Mouse (Mus musculus): ENCODE measurements around the gene Hist1h4j.

The Hist1h4j gene

GRCm38 (mm10) chr13:21722993-21723836 lies 11.6 kb upstream of the Hist1h4j start:
- DNase-seq (ENCODE audit: low read depth, low spot score): peak; percentile 60

- DNase-seq (ENCODE audit: low read depth, low spot score): peak; percentile 42
These were observed 6.8 kb upstream of the Hist1h4j start for GRCm38 (mm10) chr13:21727948-21728572.

GRCm38 (mm10) chr13:21729544-21729943 lies 5.3 kb upstream of the Hist1h4j start:
- no peak for DNase-seq (ENCODE audit: low read depth, low spot score)

GRCm38 (mm10) chr13:21733466-21733865 lies 1.4 kb upstream of the Hist1h4j start:
- peak; percentile 78 for DNase-seq (ENCODE audit: low read depth, low spot score)

GRCm38 (mm10) chr13:21734010-21734905 lies 606 bp upstream of the Hist1h4j start:
- peak; percentile 93 for DNase-seq (ENCODE audit: low read depth, low spot score)

- DNase-seq (ENCODE audit: low read depth, low spot score): no peak
These were observed 10.1 kb downstream of the Hist1h4j start for GRCm38 (mm10) chr13:21745006-21745405.

GRCm38 (mm10) chr13:21749387-21750158 lies 14.7 kb downstream of the Hist1h4j start:
- peak; percentile 71 for DNase-seq (ENCODE audit: low read depth, low spot score)

GRCm38 (mm10) chr13:21750159-21751017 lies 15.5 kb downstream of the Hist1h4j start, which contains the start of gene Hist1h4k:
Gene Hist1h4k (minus strand): TSS chr13:21750505.
- peak; percentile 96 for DNase-seq (ENCODE audit: low read depth, low spot score)

GRCm38 (mm10) chr13:21751417-21751816 lies 16.6 kb downstream of the Hist1h4j start:
- DNase-seq (ENCODE audit: low read depth, low spot score): no peak

GRCm38 (mm10) chr13:21751827-21752226 lies 17.0 kb downstream of the Hist1h4j start:
- DNase-seq (ENCODE audit: low read depth, low spot score): peak; percentile 33

- peak; percentile 60 for DNase-seq (ENCODE audit: low read depth, low spot score)
These were observed 17.5 kb downstream of the Hist1h4j start for GRCm38 (mm10) chr13:21752356-21752755.

GRCm38 (mm10) chr13:21753051-21753523 lies 18.2 kb downstream of the Hist1h4j start:
- DNase-seq (ENCODE audit: low read depth, low spot score): peak; percentile 60

GRCm38 (mm10) chr13:21753524-21754285 lies 18.8 kb downstream of the Hist1h4j start, which contains the start of the genes Hist1h2ak and Hist1h2bn:
Gene Hist1h2ak (minus strand): TSS chr13:21753827.
Gene Hist1h2bn (plus strand): TSS chr13:21754123.
- DNase-seq (ENCODE audit: low read depth, low spot score): peak; percentile 99

- peak; percentile 76 for DNase-seq (ENCODE audit: low read depth, low spot score)
These were observed 19.6 kb downstream of the Hist1h4j start for GRCm38 (mm10) chr13:21754294-21755001.

- no peak for DNase-seq (ENCODE audit: low read depth, low spot score)
These were observed 20.8 kb downstream of the Hist1h4j start for GRCm38 (mm10) chr13:21755707-21756106.

GRCm38 (mm10) chr13:21778814-21779766 lies 44.2 kb downstream of the Hist1h4j start:
- peak; percentile 94 for DNase-seq (ENCODE audit: low read depth, low spot score)
